ENCODE assay signal across 25 mouse cellular contexts in genomic region chr17:26802886-26803285, GRCm38 (mm10). TPM values are rescaled to one million over a fixed set of nuclear protein-coding genes. Genes with fewer than 3 reads are reported as not detected.
DNase-seq lines count a peak whose midpoint lies in the region; ATAC-seq lines count a peak whose summit lies in the region.
"Had no signal": no experiment of that assay in that cellular context is flagged by ENCODE, and none has a peak within 500 bp of the region (broad histone marks: within the 10 kb centered on the region; RNA-seq: fewer than 3 reads in every experiment).

No protein-coding gene starts in this region.

- no peak for ATAC-seq in forebrain, embryonic 11.5 days (replicated peaks; ENCODE audit: low FRiP score)
- ATAC-seq: activated CD4-positive, CD25-positive, alpha-beta regulatory T cell, adult 4 months; CD4-positive, CD25-positive, alpha-beta regulatory T cell, adult 4 months; Patski had no signal

- no peaks in the 10 kb centered on the region for H3K4me1 ChIP-seq in forebrain, embryonic 11.5 days (replicated peaks; ENCODE audit: control insufficient read depth, insufficient read depth, low read length)
- H3K4me1 ChIP-seq in forebrain, embryonic 10.5 days = no peaks in the 10 kb centered on the region
- H3K4me1 ChIP-seq in heart, embryonic 10.5 days = peaks cover 2% of the 10 kb centered on the region; the same call in 1 of the 2 replicates

- H3K4me2 ChIP-seq in forebrain, embryonic 11.5 days (ENCODE audit: low read depth, low read length, severe bottlenecking) = no peak overlapping the region

- no peak overlapping the region for H3K4me3 ChIP-seq in forebrain, embryonic 11.5 days (ENCODE audit: low read depth, low read length)
- no peak overlapping the region for H3K4me3 ChIP-seq in forebrain, embryonic 10.5 days
- no peak overlapping the region for H3K4me3 ChIP-seq in heart, embryonic 10.5 days

- intact Hi-C loops in heart, postnatal 36 days (cut with DNase I) = no loop called here

- no peaks in the 10 kb centered on the region for H3K9me3 ChIP-seq in forebrain, embryonic 11.5 days (ENCODE audit: control insufficient read depth, low read length)
- no peaks in the 10 kb centered on the region for H3K9me3 ChIP-seq in forebrain, embryonic 10.5 days
- H3K9me3 ChIP-seq in heart, embryonic 10.5 days = no peaks in the 10 kb centered on the region

- H3K27me3 ChIP-seq in forebrain, embryonic 11.5 days (ENCODE audit: control insufficient read depth, insufficient read depth, low read length) = no peaks in the 10 kb centered on the region
- no peaks in the 10 kb centered on the region for H3K27me3 ChIP-seq in forebrain, embryonic 10.5 days (ENCODE audit: poor library complexity, severe bottlenecking)
- H3K27me3 ChIP-seq in heart, embryonic 10.5 days (ENCODE audit: insufficient read depth, poor library complexity, severe bottlenecking) = no peaks in the 10 kb centered on the region
- H3K27me3 ChIP-seq: CH12.LX, Patski had no signal

- no peak overlapping the region for H3K27ac ChIP-seq in forebrain, embryonic 11.5 days (ENCODE audit: low read depth, low read length)
- H3K27ac ChIP-seq in forebrain, embryonic 10.5 days = no peak overlapping the region
- H3K27ac ChIP-seq in heart, embryonic 10.5 days = no peak overlapping the region

- WGBS in forebrain, embryonic 11.5 days = 86% methylated on average over 3 of the region's 3 CpGs
- 86% methylated on average over 3 of the region's 3 CpGs for WGBS in forebrain, embryonic 10.5 days
- 77% methylated on average over 3 of the region's 3 CpGs for WGBS in heart, embryonic 10.5 days

- peak; percentile 13 for DNase-seq in forebrain, embryonic 11.5 days (ENCODE audit: low spot score)
- no peak for DNase-seq in forebrain, embryonic 10.5 days (ENCODE audit: extremely low spot score, low spot score)
- peak; percentile 70 for DNase-seq in heart, adult 11 months
- DNase-seq in heart, postnatal 36 days = no peak
- DNase-seq in heart, embryonic 10.5 days (ENCODE audit: low spot score) = peak; percentile 51
- DNase-seq in heart, adult 18-20 months = no peak
- DNase-seq: adrenal gland, adult 2 months; adrenal gland, adult 8-10 months; adrenal gland, postnatal 10 days; adrenal gland, postnatal 14 days; adrenal gland, postnatal 25 days; adrenal gland, postnatal 36 days; B cell, adult 2 months; cerebellum, adult 11 months; cerebellum, adult 11-12 months; cerebellum, adult 18-20 months had no signal

- H3K36me3 ChIP-seq in forebrain, embryonic 11.5 days (ENCODE audit: control insufficient read depth, insufficient read depth, low read length) = no peaks in the 10 kb centered on the region
- H3K36me3 ChIP-seq in forebrain, embryonic 10.5 days (replicated peaks) = no peaks in the 10 kb centered on the region
- H3K36me3 ChIP-seq in heart, embryonic 10.5 days = no peaks in the 10 kb centered on the region
- H3K36me3 ChIP-seq: G1E had no signal

- no peak overlapping the region for H3K9ac ChIP-seq in forebrain, embryonic 11.5 days (ENCODE audit: low read length)

RNA-seq across cellular contexts. Expression of gene Bnip1, which starts 22.0 kb away (rescaled TPM):
- polyA plus RNA-seq in forebrain, embryonic 11.5 days (2014; fragmentation: Nextera tagmentation; extraction: Ambion mirVana) = 46.1 and 49.7 TPM in 2 replicates
- 43.9 and 51.5 TPM in 2 replicates for polyA plus RNA-seq in forebrain, embryonic 10.5 days (2016; fragmentation: Nextera tagmentation; extraction: Ambion mirVana)
- total RNA-seq in heart, postnatal 36 days (2021) = 10 to 100 TPM; 24.5 to 27.2 TPM
- polyA plus RNA-seq in heart, embryonic 10.5 days (2016; fragmentation: Nextera tagmentation; extraction: Ambion mirVana) = 51.1 and 51.6 TPM in 2 replicates
- total RNA-seq in heart, adult 18-20 months (2021) = 10 to 100 TPM; 28.5 to 30.0 TPM

RNA-seq across cellular contexts. Expression of gene Nkx2-5, which starts 41.9 kb away (rescaled TPM):
- polyA plus RNA-seq in forebrain, embryonic 11.5 days (2014; fragmentation: Nextera tagmentation; extraction: Ambion mirVana) = not detected in 2 replicates
- polyA plus RNA-seq in forebrain, embryonic 10.5 days (2016; fragmentation: Nextera tagmentation; extraction: Ambion mirVana) = not detected in 2 replicates
- 10 to 100 TPM; 80.7 TPM for total RNA-seq in heart, postnatal 36 days (2021)
- polyA plus RNA-seq in heart, embryonic 10.5 days (2016; fragmentation: Nextera tagmentation; extraction: Ambion mirVana) = 146 and 189 TPM in 2 replicates
- total RNA-seq in heart, adult 18-20 months (2021) = 10 to 100 TPM; 75.6 to 79.8 TPM
- total RNA-seq: adrenal gland, adult 18-20 months; adrenal gland, adult 2 months; adrenal gland, adult 8-10 months; adrenal gland, postnatal 10 days; adrenal gland, postnatal 14 days; adrenal gland, postnatal 25 days; adrenal gland, postnatal 36 days; adrenal gland, postnatal 4 days; CH12.LX; G1E; MEL had no signal
- polyA plus RNA-seq: activated CD4-positive, CD25-positive, alpha-beta regulatory T cell, adult 4 months; brain, embryonic 14.5 days; CD4-positive, CD25-positive, alpha-beta regulatory T cell, adult 4 months; G1E; Patski had no signal

Comparison
In these comparisons a context has a peak if more than half of its experiments do, and no peak if none do; other contexts are left out.
1. DNase-seq: peak in forebrain, embryonic 11.5 days (single experiment), heart, adult 11 months (single experiment) and heart, embryonic 10.5 days (single experiment); none in forebrain, embryonic 10.5 days (single experiment), heart, postnatal 36 days (0 of 2) and heart, adult 18-20 months (0 of 2).
2. RNA of gene Nkx2-5, which starts 41.9 kb away (polyA plus RNA-seq): 146 to 189 TPM in heart, embryonic 10.5 days; not detected in forebrain, embryonic 11.5 days and not detected in forebrain, embryonic 10.5 days; every median in the first group is over 100 times any median in the second.